Mouse (Mus musculus): ENCODE results near the gene Tm4sf19. TPM values are rescaled to one million over a fixed set of nuclear protein-coding genes. Genes with fewer than 3 reads are reported as not detected.

Tm4sf19 gene
- total RNA-seq, 2 experiments from 2014 or later: not detected

Other genes starting within 250 kb of the Tm4sf19 start
- gene Nrros, start 234.9 kb upstream of the Tm4sf19 start, total RNA-seq (2021): 1 to 10 TPM; 5.7 to 5.9 TPM
- gene Bex6, start 220.7 kb upstream of the Tm4sf19 start, total RNA-seq (2021): not detected
- gene Fbxo45, start 153.3 kb upstream of the Tm4sf19 start, total RNA-seq (2021): 10 to 100 TPM; 45.5 to 46.7 TPM
- gene Wdr53, start 153.3 kb upstream of the Tm4sf19 start, total RNA-seq (2021): 10 to 100 TPM; 10.2 to 10.3 TPM
- not detected for gene Smco1, start 129.0 kb upstream of the Tm4sf19 start, total RNA-seq (2021)
- 10 to 100 TPM; 34.4 to 34.6 TPM for gene Rnf168, start 123.0 kb upstream of the Tm4sf19 start, total RNA-seq (2021)
- gene Ubxn7, start 68.2 kb upstream of the Tm4sf19 start, total RNA-seq (2021): 10 to 100 TPM; 73.2 to 77.9 TPM
- gene Tctex1d2, start 19.2 kb downstream of the Tm4sf19 start, total RNA-seq (2021): 10 to 100 TPM; 18.0 to 19.0 TPM
- gene Pcyt1a, start 30.4 kb downstream of the Tm4sf19 start, total RNA-seq (2021): 10 to 100 TPM; 52.4 to 58.4 TPM
- gene Slc51a, start 87.4 kb downstream of the Tm4sf19 start, total RNA-seq (2021): not detected
- gene Zdhhc19, start 95.8 kb downstream of the Tm4sf19 start, total RNA-seq (2021): not detected
- gene Tfrc, start 208.4 kb downstream of the Tm4sf19 start, total RNA-seq (2021): 10 to 100 TPM; 77.2 to 90.3 TPM
- gene Tnk2, start 243.4 kb downstream of the Tm4sf19 start, total RNA-seq (2021): 10 to 100 TPM; 84.7 to 99.6 TPM

All from left cerebral cortex, postnatal 4 days (tissue).